Mouse (Mus musculus): ENCODE results near the gene Adgrf1. TPM values are rescaled to one million over a fixed set of nuclear protein-coding genes. Genes with fewer than 3 reads are reported as not detected.

Gene Adgrf1
- total and polyA plus RNA-seq, 2 experiments from 2014 or later, result not detected

- Histone ChIP-seq H3K9me3 (ENCODE audit: low read length) (no peaks in the 10 kb centered on the region), H3K4me3 (ENCODE audit: low read depth, low read length) (no peak overlapping the region), H3K36me3 (ENCODE audit: insufficient read depth, low read length) (no peaks in the 10 kb centered on the region), H3K27ac (ENCODE audit: low read depth, low read length) (no peak overlapping the region), H3K27me3 (ENCODE audit: insufficient read depth, low read length) (no peaks in the 10 kb centered on the region), H3K9ac (replicated peaks; ENCODE audit: low read length, poor library complexity, severe bottlenecking) (no peak overlapping the region), H3K4me2 (ENCODE audit: low read depth, low read length, poor library complexity, severe bottlenecking) (no peak overlapping the region), H3K4me1 (ENCODE audit: insufficient read depth, low read length) (peaks cover 9% of the 10 kb centered on the region; the same call in 1 of the 2 replicates)
- ATAC-seq (ENCODE audit: low FRiP score), result no peak
- TF ChIP-seq CTCF (IDR thresholded peaks at IDR 0.05), result no peak
- no peak for DNase-seq (ENCODE audit: low spot score)
- 79% methylated on average over 6 of the region's 6 CpGs for WGBS
These were observed 31.1 kb upstream of the Adgrf1 start for GRCm38 (mm10) chr17:43239035-43239434.

- H3K4me1 ChIP-seq (ENCODE audit: insufficient read depth, low read length), result peaks cover 9% of the 10 kb centered on the region; the same call in 1 of the 2 replicates
- H3K9ac ChIP-seq (replicated peaks; ENCODE audit: low read length, poor library complexity, severe bottlenecking), result no peak overlapping the region
- no peaks in the 10 kb centered on the region for H3K9me3 ChIP-seq (ENCODE audit: low read length)
- ATAC-seq (ENCODE audit: low FRiP score) (no peak; the same call in 1 of the 2 replicates), DNase-seq (ENCODE audit: low spot score) (peak; percentile 88)
- H3K4me2 ChIP-seq (ENCODE audit: low read depth, low read length, poor library complexity, severe bottlenecking), result no peak overlapping the region
- no peaks in the 10 kb centered on the region for H3K36me3 ChIP-seq (ENCODE audit: insufficient read depth, low read length)
- H3K27me3 ChIP-seq (ENCODE audit: insufficient read depth, low read length), result no peaks in the 10 kb centered on the region
- no peak overlapping the region for H3K4me3 ChIP-seq (ENCODE audit: low read depth, low read length)
- no peak overlapping the region for H3K27ac ChIP-seq (ENCODE audit: low read depth, low read length)
- no peak for TF ChIP-seq CTCF (IDR thresholded peaks at IDR 0.05)
- 50% methylated on average over 10 of the region's 10 CpGs for WGBS
These were observed 29.0 kb upstream of the Adgrf1 start for GRCm38 (mm10) chr17:43241134-43241533.

DNA sequence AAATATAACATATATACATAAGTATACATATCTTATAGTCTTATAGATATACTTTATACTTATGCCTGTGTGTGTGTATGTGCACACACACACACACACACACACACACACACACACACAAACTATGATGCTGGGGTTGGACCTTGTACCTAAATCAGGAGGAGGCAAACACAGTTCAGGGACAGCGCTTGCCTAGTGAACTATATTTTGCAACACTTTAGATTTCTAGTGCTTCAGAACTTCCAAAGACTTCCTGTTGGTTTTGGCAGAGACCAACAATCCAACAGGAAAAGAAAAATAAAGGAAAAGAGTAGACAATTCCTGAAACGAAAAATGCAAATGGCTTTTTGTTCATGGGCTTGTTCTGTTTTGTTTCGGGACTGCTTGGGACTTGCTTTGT is 27.5 kb upstream of the Adgrf1 start:
- DNase-seq (ENCODE audit: low spot score), result no peak
- no peak for ATAC-seq (ENCODE audit: low FRiP score)
- no peak overlapping the region for H3K9ac ChIP-seq (replicated peaks; ENCODE audit: low read length, poor library complexity, severe bottlenecking)
- WGBS, result 84% methylated on average over 3 of the region's 3 CpGs
- no peaks in the 10 kb centered on the region for H3K9me3 ChIP-seq (ENCODE audit: low read length)
- no peaks in the 10 kb centered on the region for H3K36me3 ChIP-seq (ENCODE audit: insufficient read depth, low read length)
- no peak overlapping the region for H3K4me3 ChIP-seq (ENCODE audit: low read depth, low read length)
- peaks cover 9% of the 10 kb centered on the region; the same call in 1 of the 2 replicates for H3K4me1 ChIP-seq (ENCODE audit: insufficient read depth, low read length)
- no peaks in the 10 kb centered on the region for H3K27me3 ChIP-seq (ENCODE audit: insufficient read depth, low read length)
- TF ChIP-seq CTCF (IDR thresholded peaks at IDR 0.05), result no peak
- H3K27ac ChIP-seq (ENCODE audit: low read depth, low read length), result no peak overlapping the region
- H3K4me2 ChIP-seq (ENCODE audit: low read depth, low read length, poor library complexity, severe bottlenecking), result no peak overlapping the region

GRCm38 (mm10) chr17:43245364-43245763 is 24.8 kb upstream of the Adgrf1 start:
- Histone ChIP-seq H3K9me3 (ENCODE audit: low read length) (no peaks in the 10 kb centered on the region), H3K9ac (replicated peaks; ENCODE audit: low read length, poor library complexity, severe bottlenecking) (no peak overlapping the region), H3K4me1 (ENCODE audit: insufficient read depth, low read length) (peaks cover 6% of the 10 kb centered on the region; the same call in 1 of the 2 replicates), H3K4me2 (ENCODE audit: low read depth, low read length, poor library complexity, severe bottlenecking) (no peak overlapping the region), H3K27ac (ENCODE audit: low read depth, low read length) (no peak overlapping the region), H3K27me3 (ENCODE audit: insufficient read depth, low read length) (no peaks in the 10 kb centered on the region), H3K4me3 (ENCODE audit: low read depth, low read length) (no peak overlapping the region), H3K36me3 (ENCODE audit: insufficient read depth, low read length) (no peaks in the 10 kb centered on the region)
- WGBS, result 87% methylated on average over 6 of the region's 6 CpGs
- no peak for TF ChIP-seq CTCF (IDR thresholded peaks at IDR 0.05)
- no peak for DNase-seq (ENCODE audit: low spot score)
- ATAC-seq (ENCODE audit: low FRiP score), result no peak

DNA sequence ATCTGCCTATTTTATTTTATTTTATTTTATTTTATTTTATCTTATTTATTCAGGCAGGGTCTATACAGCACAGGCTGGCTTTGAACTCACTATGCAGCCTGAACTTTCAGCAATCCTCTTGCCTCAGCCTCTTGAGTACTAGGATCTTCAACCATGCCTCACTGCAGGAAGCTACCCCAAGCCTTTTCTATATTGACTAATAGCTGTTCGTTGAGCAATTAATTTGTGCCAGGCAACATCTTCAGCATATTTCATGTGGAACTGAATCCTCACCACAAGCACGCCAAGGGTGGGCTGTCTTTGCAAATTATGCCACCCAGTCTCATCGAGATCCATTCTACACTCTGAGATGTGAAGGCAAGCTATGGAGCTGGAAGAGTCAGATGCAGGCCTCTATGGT is 22.9 kb upstream of the Adgrf1 start:
- no peaks in the 10 kb centered on the region for H3K4me1 ChIP-seq (ENCODE audit: insufficient read depth, low read length)
- ATAC-seq (ENCODE audit: low FRiP score), result no peak
- H3K36me3 ChIP-seq (ENCODE audit: insufficient read depth, low read length), result no peaks in the 10 kb centered on the region
- DNase-seq (ENCODE audit: low spot score), result no peak
- no peaks in the 10 kb centered on the region for H3K27me3 ChIP-seq (ENCODE audit: insufficient read depth, low read length)
- no peak overlapping the region for H3K9ac ChIP-seq (replicated peaks; ENCODE audit: low read length, poor library complexity, severe bottlenecking)
- H3K4me2 ChIP-seq (ENCODE audit: low read depth, low read length, poor library complexity, severe bottlenecking), result no peak overlapping the region
- no peak overlapping the region for H3K4me3 ChIP-seq (ENCODE audit: low read depth, low read length)
- no peaks in the 10 kb centered on the region for H3K9me3 ChIP-seq (ENCODE audit: low read length)
- TF ChIP-seq CTCF (IDR thresholded peaks at IDR 0.05), result no peak
- 95% methylated on average over 3 of the region's 3 CpGs for WGBS
- H3K27ac ChIP-seq (ENCODE audit: low read depth, low read length), result no peak overlapping the region

- 0 out of 2 replicates have a peak overlapping the region, but pooled peaks have one; percentile 26 for H3K27ac ChIP-seq (ENCODE audit: low read depth, low read length)
- H3K4me1 ChIP-seq (ENCODE audit: insufficient read depth, low read length), result no peaks in the 10 kb centered on the region
- H3K36me3 ChIP-seq (ENCODE audit: insufficient read depth, low read length), result no peaks in the 10 kb centered on the region
- no peak overlapping the region for H3K9ac ChIP-seq (replicated peaks; ENCODE audit: low read length, poor library complexity, severe bottlenecking)
- no peaks in the 10 kb centered on the region for H3K27me3 ChIP-seq (ENCODE audit: insufficient read depth, low read length)
- no peak overlapping the region for H3K4me2 ChIP-seq (ENCODE audit: low read depth, low read length, poor library complexity, severe bottlenecking)
- no peaks in the 10 kb centered on the region for H3K9me3 ChIP-seq (ENCODE audit: low read length)
- TF ChIP-seq CTCF (IDR thresholded peaks at IDR 0.05), result no peak
- 52% methylated on average over 3 of the region's 3 CpGs for WGBS
- DNase-seq (ENCODE audit: low spot score) (peak; percentile 26), ATAC-seq (ENCODE audit: low FRiP score) (no peak)
- no peak overlapping the region for H3K4me3 ChIP-seq (ENCODE audit: low read depth, low read length)
These were observed 20.5 kb upstream of the Adgrf1 start for GRCm38 (mm10) chr17:43249645-43250044.
